Mouse (Mus musculus) midbrain, embryonic 16.5 days (tissue): ENCODE data around the gene Kcnk18. TPM values are rescaled to one million over a fixed set of nuclear protein-coding genes. Genes with fewer than 3 reads are reported as not detected.

Experiments
- ATAC-seq: fragments of 200-750 bp; cut with Nextera tagmentation; 2 replicates; pipeline ENCODE4 v1.8.0; 2017; ENCODE audit warnings: moderate TSS enrichment
- H3K27ac ChIP-seq: fragments of 300-500 bp; sonication (generic); 2 replicates; pipeline ENCODE4 v1.5.1; 2014; ENCODE audit warnings: mild to moderate bottlenecking, low read length, mixed read lengths
- H3K27me3 ChIP-seq: fragments of 300-500 bp; sonication (generic); 2 replicates; pipeline ENCODE4 v1.6.1; 2014; ENCODE audit warnings: low read depth, low read length, mixed read lengths; ENCODE audit not compliant: control insufficient read depth, insufficient read depth
- H3K36me3 ChIP-seq: fragments of 300-500 bp; sonication (generic); 2 replicates; pipeline ENCODE4 v1.6.1; 2014; ENCODE audit warnings: mild to moderate bottlenecking, low read length, moderate library complexity, mixed read lengths; ENCODE audit not compliant: control insufficient read depth, insufficient read depth
- H3K4me1 ChIP-seq: fragments of 300-500 bp; sonication (generic); 2 replicates; pipeline ENCODE4 v1.6.1; 2014; ENCODE audit warnings: mild to moderate bottlenecking, low read length, mixed read lengths; ENCODE audit not compliant: control insufficient read depth, insufficient read depth
- H3K4me2 ChIP-seq: fragments of 300-500 bp; sonication (generic); 2 replicates; pipeline ENCODE4 v1.6.1; 2014; ENCODE audit warnings: mild to moderate bottlenecking, low read length, mixed read lengths
- H3K4me3 ChIP-seq: fragments of 300-500 bp; sonication (generic); 2 replicates; pipeline ENCODE4 v1.5.1; 2014; ENCODE audit warnings: low read depth, mild to moderate bottlenecking, low read length, moderate library complexity, mixed read lengths
- H3K9ac ChIP-seq: fragments of 300-500 bp; sonication (generic); 2 replicates; pipeline ENCODE4 v1.6.1; 2014; ENCODE audit warnings: low read depth, low read length, mixed read lengths
- H3K9me3 ChIP-seq: fragments of 300-500 bp; sonication (generic); replicated peaks from 2 replicates; pipeline ENCODE4 v1.6.1; 2014; ENCODE audit warnings: mild to moderate bottlenecking, low read length, mixed read lengths; ENCODE audit not compliant: control insufficient read depth, poor library complexity, severe bottlenecking
- WGBS: fragments of 180-500 bp; shearing (Covaris S2); extraction: QIAGEN DNeasy Blood & Tissue Kit; methylation state at CpG from one replicate; pipeline ENCODE4 v1.1.7; 2014; 5-methylcytosine and 5-hydroxymethylcytosine counted together
- polyA plus RNA-seq: library from polyadenylated mRNA; unstranded; fragments of >200 nt; fragmentation: Nextera tagmentation; extraction: Ambion mirVana; gene quantifications from 2 replicates; pipeline ENCODE4 v1.2.1, GENCODE M21; 2015

Kcnk18 gene
- polyA plus RNA-seq, 1 experiment from 2014 or later = not detected

DNA sequence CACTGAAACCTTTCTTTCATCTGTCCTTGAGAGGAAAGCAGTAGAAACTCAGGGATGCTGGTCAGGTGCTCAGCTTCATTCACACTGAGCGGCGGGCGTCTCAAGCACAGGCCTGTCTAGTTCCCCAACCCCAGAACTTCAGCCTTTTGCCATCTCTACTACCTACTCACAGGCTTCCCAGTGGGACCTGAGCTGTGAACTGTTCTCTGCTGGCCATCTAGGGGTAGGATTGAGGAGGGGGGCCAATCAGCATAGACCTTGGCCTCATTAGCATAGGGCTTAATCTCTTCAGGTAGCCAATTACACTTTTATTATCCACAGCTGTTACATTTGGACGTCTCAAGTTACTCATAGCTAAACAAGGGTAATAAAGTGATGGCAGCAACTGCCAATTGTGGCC lies 30.0 kb upstream of the Kcnk18 start:
- no peak for ATAC-seq
- no peak overlapping the region for H3K27ac ChIP-seq
- H3K9ac ChIP-seq = no peak overlapping the region
- 14% methylated on average over 4 of the region's 4 CpGs for WGBS
- no peak overlapping the region for H3K4me3 ChIP-seq
- H3K9me3 ChIP-seq = no peaks in the 10 kb centered on the region
- H3K4me2 ChIP-seq = no peak overlapping the region
- peaks cover 2% of the 10 kb centered on the region; the same call in 1 of the 2 replicates for H3K4me1 ChIP-seq
- H3K36me3 ChIP-seq = no peaks in the 10 kb centered on the region
- peaks cover 61% of the 10 kb centered on the region for H3K27me3 ChIP-seq

DNA sequence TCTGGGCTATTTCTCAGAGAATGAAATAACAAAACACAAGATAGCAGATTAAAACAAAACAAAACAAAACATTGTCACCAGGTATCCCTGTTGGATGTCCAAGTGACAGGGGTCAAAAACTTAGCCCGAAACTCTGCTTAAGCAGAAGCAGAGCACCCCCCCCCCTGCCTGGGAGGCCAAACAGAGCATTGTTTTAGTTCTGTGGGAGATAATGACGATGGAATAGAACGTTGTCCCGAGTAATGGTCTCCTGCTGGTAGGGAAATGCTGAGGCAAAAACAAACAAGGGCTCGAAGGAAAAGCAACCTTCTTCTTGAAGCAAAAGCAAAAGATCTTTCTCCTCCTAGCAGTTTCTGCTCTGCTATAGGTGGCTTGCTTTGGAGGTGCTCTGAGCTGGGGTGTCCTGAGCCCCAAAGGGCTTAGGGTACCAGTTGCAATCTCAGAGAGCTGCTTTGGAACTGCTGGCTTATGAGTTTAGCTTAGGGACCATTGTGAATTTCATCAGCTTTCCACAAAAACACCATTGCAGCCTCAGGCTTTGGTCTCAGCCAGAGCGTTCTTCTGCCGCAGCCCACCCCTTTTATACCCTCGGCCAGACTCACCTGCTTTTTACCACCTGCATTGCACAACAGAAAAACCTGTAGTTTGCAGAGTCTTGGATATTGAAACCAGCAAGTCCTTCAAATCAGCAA lies 28.4 kb upstream of the Kcnk18 start:
- Histone ChIP-seq H3K9ac (no peak overlapping the region), H3K27ac (no peak overlapping the region), H3K4me2 (no peak overlapping the region), H3K36me3 (no peaks in the 10 kb centered on the region), H3K9me3 (no peaks in the 10 kb centered on the region), H3K4me3 (no peak overlapping the region), H3K4me1 (peaks cover 2% of the 10 kb centered on the region; the same call in 1 of the 2 replicates), H3K27me3 (peaks cover 51% of the 10 kb centered on the region)
- WGBS = 2% methylated on average over 8 of the region's 8 CpGs
- no peak for ATAC-seq

DNA sequence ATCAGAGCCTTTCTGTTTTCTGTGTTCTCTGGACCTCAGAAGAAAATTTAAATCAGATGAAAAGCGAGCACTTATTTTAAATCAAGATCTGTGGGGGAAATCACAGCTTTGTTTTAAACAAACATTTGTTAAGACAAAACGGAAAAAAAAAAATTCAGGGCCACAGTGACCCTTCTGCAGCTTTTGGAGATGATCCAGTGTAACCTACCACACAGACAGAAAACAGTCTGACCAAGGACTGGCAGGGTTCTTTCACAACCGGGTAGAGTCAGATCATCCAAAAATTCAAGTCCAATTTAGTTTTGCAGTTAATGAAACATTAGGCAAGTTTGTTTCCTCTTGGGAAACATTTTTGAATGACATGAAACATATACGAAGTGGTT lies 27.9 kb upstream of the Kcnk18 start:
- H3K27ac ChIP-seq = no peak overlapping the region
- peaks cover 56% of the 10 kb centered on the region for H3K27me3 ChIP-seq
- WGBS = 5% methylated on average over 4 of the region's 4 CpGs
- H3K36me3 ChIP-seq = no peaks in the 10 kb centered on the region
- no peak for ATAC-seq
- H3K4me2 ChIP-seq = no peak overlapping the region
- H3K9me3 ChIP-seq = no peaks in the 10 kb centered on the region
- no peak overlapping the region for H3K4me3 ChIP-seq
- H3K9ac ChIP-seq = no peak overlapping the region
- H3K4me1 ChIP-seq = peaks cover 2% of the 10 kb centered on the region; the same call in 1 of the 2 replicates

DNA sequence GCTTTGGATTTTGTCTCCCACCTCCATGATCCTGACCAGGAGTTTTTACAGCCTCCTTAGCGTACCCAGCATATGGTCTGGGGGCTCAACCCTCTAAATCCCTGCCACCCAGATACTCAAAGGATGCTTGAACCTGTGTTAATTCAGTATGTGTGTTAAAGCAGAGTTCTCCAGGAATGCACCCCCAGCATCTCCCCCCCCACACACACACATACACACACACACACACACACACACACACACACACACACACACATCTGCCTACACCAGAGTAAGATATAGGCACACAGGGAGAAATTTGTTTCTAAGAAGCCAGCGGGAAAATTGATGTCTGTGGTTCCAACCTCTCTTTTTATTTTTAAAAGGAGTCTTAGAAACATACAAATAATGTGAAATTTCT lies 26.5 kb upstream of the Kcnk18 start:
- H3K4me1 ChIP-seq = peaks cover 2% of the 10 kb centered on the region; the same call in 1 of the 2 replicates
- no peak for ATAC-seq
- H3K9ac ChIP-seq = no peak overlapping the region
- H3K4me3 ChIP-seq = no peak overlapping the region
- no peak overlapping the region for H3K27ac ChIP-seq
- no peaks in the 10 kb centered on the region for H3K9me3 ChIP-seq
- WGBS = 0% methylated on average over 2 of the region's 2 CpGs
- peaks cover 61% of the 10 kb centered on the region for H3K27me3 ChIP-seq
- no peaks in the 10 kb centered on the region for H3K36me3 ChIP-seq
- H3K4me2 ChIP-seq = no peak overlapping the region

DNA sequence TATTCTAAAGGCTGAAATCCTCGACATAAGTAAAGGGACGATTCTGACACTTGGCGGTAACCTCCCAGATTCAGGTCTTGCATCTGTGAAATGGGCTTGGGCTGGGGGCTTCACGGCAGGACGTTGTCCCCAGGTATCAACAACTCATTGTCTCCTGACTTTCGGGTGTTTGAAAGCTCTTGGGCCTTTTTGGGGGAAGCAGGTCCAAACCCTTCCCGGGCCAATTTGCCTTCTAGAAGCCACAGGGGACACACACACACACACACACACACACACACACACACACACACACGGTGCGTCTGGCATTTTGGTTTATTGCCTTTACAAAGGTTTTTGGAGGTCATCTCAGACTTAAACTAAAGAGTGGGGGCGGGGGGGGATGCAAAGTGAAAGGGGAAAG lies 25.6 kb upstream of the Kcnk18 start:
- no peak overlapping the region for H3K9ac ChIP-seq
- no peak for ATAC-seq
- peaks cover 62% of the 10 kb centered on the region for H3K27me3 ChIP-seq
- H3K4me2 ChIP-seq = no peak overlapping the region
- no peak overlapping the region for H3K27ac ChIP-seq
- no peak overlapping the region for H3K4me3 ChIP-seq
- WGBS = 1% methylated on average over 10 of the region's 10 CpGs
- H3K9me3 ChIP-seq = no peaks in the 10 kb centered on the region
- no peaks in the 10 kb centered on the region for H3K36me3 ChIP-seq
- peaks cover 2% of the 10 kb centered on the region; the same call in 1 of the 2 replicates for H3K4me1 ChIP-seq

DNA sequence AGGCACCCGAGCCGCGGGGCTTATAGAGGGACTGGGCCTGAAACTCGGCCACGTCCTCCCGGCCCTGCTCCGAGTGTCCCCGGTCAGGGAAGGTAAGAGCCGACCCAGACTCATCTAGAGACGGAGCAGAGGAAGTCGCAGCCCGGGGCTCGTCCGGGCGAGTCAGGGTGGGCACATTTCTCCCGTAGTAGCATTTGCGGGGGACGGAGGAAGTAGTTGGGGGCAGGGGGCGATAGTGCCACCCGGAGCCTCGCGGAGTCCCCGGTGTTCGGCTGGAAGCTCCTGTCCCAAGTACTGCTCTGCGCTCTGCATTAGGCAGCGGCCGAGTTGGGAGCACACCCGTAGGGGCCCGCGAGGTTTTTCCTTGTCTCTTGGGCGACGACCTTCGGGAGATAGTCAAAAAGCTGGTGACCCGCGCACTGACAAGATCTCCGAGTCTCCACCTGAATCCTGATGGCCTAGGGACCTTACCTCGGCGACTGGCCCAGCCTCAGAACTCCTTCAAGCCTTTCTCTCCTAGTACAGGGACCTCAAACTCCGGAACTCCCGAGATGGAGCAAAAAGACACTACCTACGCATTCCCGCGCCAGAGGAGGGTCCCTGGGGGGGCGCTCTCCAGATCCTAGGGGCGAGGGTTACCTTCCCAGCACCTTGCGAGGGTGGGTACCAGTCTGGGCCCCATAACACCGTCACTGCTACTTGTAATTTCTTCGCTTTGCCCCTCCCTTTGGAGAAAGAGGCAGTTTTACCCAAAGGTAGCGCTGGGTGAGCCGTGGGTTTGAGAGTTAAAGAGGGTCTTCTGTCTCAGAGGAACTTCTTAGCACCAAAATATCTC lies 24.8 kb upstream of the Kcnk18 start:
- Histone ChIP-seq H3K4me3 (peak overlapping the region; percentile 16), H3K9me3 (no peaks in the 10 kb centered on the region), H3K4me2 (peak overlapping the region; percentile 29), H3K36me3 (no peaks in the 10 kb centered on the region), H3K27me3 (peaks cover 55% of the 10 kb centered on the region), H3K9ac (no peak overlapping the region), H3K4me1 (peaks cover 2% of the 10 kb centered on the region; the same call in 1 of the 2 replicates), H3K27ac (no peak overlapping the region)
- no peak for ATAC-seq
- WGBS = under 1% methylated on average over 50 of the region's 50 CpGs

DNA sequence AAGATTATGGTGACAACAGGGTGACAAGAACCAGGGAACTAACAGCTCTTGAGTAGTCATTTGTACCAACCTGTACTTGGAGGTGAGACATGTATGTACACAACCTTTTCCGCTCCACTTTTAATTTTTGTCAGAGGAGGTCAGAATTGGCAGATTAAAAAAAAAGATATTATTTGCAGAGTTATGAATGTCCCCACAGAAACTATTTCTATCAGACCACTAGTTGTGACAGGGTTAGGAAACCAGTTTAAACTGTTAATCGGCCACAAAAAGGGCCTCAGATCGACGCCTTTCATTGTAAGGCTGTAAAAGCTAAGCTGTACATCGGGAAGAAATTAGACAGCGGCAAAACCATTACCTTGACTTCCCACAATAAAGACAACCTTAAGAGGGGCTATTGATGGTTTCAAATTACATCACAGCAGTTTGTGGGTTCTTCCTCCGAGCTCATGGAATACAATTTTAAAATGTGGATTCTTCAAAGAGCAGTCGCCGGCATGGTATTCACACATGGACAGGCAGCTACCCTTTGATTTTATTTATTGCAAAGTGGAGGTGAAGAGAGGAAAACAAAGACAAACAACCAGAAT lies 23.7 kb upstream of the Kcnk18 start:
- 7% methylated on average over 9 of the region's 9 CpGs for WGBS
- no peaks in the 10 kb centered on the region for H3K36me3 ChIP-seq
- peaks cover 50% of the 10 kb centered on the region for H3K27me3 ChIP-seq
- H3K9ac ChIP-seq = no peak overlapping the region
- H3K9me3 ChIP-seq = no peaks in the 10 kb centered on the region
- no peak overlapping the region for H3K4me3 ChIP-seq
- no peak for ATAC-seq
- no peak overlapping the region for H3K4me2 ChIP-seq
- no peak overlapping the region for H3K27ac ChIP-seq
- peaks cover 2% of the 10 kb centered on the region; the same call in 1 of the 2 replicates for H3K4me1 ChIP-seq

DNA sequence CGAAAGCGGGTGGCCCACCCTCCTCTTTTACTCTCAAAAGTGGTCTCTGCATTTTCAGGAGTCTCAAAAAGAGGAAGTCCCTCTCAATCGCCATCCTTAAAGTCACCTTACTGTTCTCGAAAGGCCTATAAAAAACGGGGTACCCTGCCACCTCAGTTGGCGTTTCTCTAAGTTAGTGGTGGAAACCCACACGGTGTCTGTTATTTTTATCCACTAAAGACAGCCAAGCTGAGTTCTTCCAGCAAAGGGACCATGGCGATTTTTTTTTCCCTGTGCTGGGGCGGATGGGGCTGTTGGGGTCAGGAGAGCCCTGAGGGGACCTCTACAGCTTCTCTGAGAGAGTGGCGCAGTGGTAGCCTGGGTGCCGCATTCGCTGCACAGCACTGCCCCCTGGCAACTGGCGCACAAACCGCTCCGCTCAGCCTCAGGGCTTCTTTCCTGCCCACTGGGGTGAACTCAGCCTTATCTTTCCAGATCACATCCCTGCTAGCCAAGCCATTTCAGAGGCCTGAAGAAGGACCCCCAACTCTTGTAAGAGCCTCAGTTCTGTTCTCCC lies 22.8 kb upstream of the Kcnk18 start:
- Histone ChIP-seq H3K9ac (no peak overlapping the region), H3K27me3 (peaks cover 43% of the 10 kb centered on the region), H3K4me3 (no peak overlapping the region), H3K9me3 (no peaks in the 10 kb centered on the region), H3K27ac (no peak overlapping the region), H3K4me2 (no peak overlapping the region), H3K4me1 (peaks cover 2% of the 10 kb centered on the region; the same call in 1 of the 2 replicates), H3K36me3 (no peaks in the 10 kb centered on the region)
- ATAC-seq = no peak
- 3% methylated on average over 15 of the region's 15 CpGs for WGBS
